Mouse (Mus musculus): ENCODE data around the gene Pstpip1.

DNA sequence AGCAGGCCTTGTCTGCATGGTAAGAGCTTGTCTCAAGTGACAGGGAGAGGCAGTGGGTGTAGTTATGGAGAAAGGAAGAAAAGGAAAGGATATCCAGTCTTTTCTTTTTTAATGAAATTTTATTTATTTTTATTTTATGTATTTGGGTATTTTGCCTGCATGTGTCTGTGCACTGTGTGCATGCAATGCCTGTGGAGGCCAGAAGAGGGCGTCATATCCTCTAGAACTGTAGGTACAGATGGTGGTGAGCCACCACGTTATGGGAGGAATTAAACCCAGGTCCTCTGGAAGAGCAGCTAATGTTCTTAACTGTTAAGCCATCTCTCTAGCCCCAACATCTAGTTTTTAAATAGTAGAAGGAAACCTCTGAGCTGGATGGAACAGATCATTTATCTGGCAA lies 2.3 kb downstream of the Pstpip1 start:
- no peak for TF ChIP-seq CTCF (IDR thresholded peaks at IDR 0.05; ENCODE audit: borderline replicate concordance, insufficient read depth, low read depth, low read length)
- TF ChIP-seq POLR2A (IDR thresholded peaks at IDR 0.05; ENCODE audit: borderline replicate concordance, insufficient read depth, low read length), result no peak
